Mouse (Mus musculus): Measurements from ENCODE around the gene Nolc1.
"Not testable (repeated sequence)": the region's sequence is repeated elsewhere in the genome, so short reads cannot be mapped to it uniquely, and the experiment has no call there.

The Nolc1 gene

GRCm38 (mm10) chr19:46094144-46094543 is 18.5 kb downstream of the Nolc1 start:
- DNase-seq, result no peak

GRCm38 (mm10) chr19:46095291-46095690 is 19.6 kb downstream of the Nolc1 start:
- DNase-seq, result no peak

GRCm38 (mm10) chr19:46096396-46096795 is 20.7 kb downstream of the Nolc1 start:
- no peak for DNase-seq

- DNase-seq, result no peak
Observed at GRCm38 (mm10) chr19:46099561-46099960, 23.9 kb downstream of the Nolc1 start.

GRCm38 (mm10) chr19:46103437-46104186 is 27.9 kb downstream of the Nolc1 start:
- no peak for DNase-seq

- no peak for DNase-seq
Observed at GRCm38 (mm10) chr19:46104187-46104557, 28.5 kb downstream of the Nolc1 start.

GRCm38 (mm10) chr19:46110214-46110613 is 34.6 kb downstream of the Nolc1 start:
- no peak for DNase-seq

GRCm38 (mm10) chr19:46110781-46111180 is 35.1 kb downstream of the Nolc1 start:
- no peak for DNase-seq

GRCm38 (mm10) chr19:46114617-46115016 is 39.0 kb downstream of the Nolc1 start:
- no peak for DNase-seq

- DNase-seq, result no peak
Observed at GRCm38 (mm10) chr19:46119458-46119857, 43.8 kb downstream of the Nolc1 start.

GRCm38 (mm10) chr19:46120872-46121271 is 45.2 kb downstream of the Nolc1 start:
- no peak for DNase-seq

GRCm38 (mm10) chr19:46123876-46124275 is 48.2 kb downstream of the Nolc1 start:
- no peak for DNase-seq

GRCm38 (mm10) chr19:46124651-46125050 is 49.0 kb downstream of the Nolc1 start:
- DNase-seq, result no peak

- DNase-seq, result no peak
Observed at GRCm38 (mm10) chr19:46126301-46126700, 50.6 kb downstream of the Nolc1 start.

- DNase-seq, result not testable (repeated sequence)
Observed at GRCm38 (mm10) chr19:46129737-46130136, 54.1 kb downstream of the Nolc1 start.

- DNase-seq, result no peak
Observed at GRCm38 (mm10) chr19:46131283-46131682, 55.6 kb downstream of the Nolc1 start.

GRCm38 (mm10) chr19:46131694-46132525 is 56.2 kb downstream of the Nolc1 start, which contains the start of gene Elovl3:
Gene Elovl3 (plus strand): TSS chr19:46131897.
- no peak for DNase-seq

GRCm38 (mm10) chr19:46132577-46132976 is 56.9 kb downstream of the Nolc1 start:
- DNase-seq, result no peak
